Mouse (Mus musculus): ENCODE measurements around the gene Htr2a.
A peak's percentile ranks its signal among the peaks of the same experiment; 100 is the strongest.

GRCm38 (mm10) chr14:74646107-74646793, 5.6 kb downstream of the Htr2a start:
- TF ChIP-seq CTCF (IDR thresholded peaks at IDR 0.05; ENCODE audit: low read depth) (no peak), EP300 (IDR thresholded peaks at IDR 0.05; ENCODE audit: low read depth) (peak; percentile 78)
